Mouse (Mus musculus) embryonic fibroblast, embryonic 13.5 days (primary cell): ENCODE data around the gene Catsperz.

Experiments
- CTCF ChIP-seq: IDR thresholded peaks from 2 replicates; pipeline ENCODE4 v1.5.1; 2011; ENCODE audit warnings: mild to moderate bottlenecking, control low read depth, low read length, moderate library complexity, borderline replicate concordance; ENCODE audit not compliant: insufficient read depth
- POLR2A ChIP-seq: IDR thresholded peaks from 2 replicates; pipeline ENCODE4 v1.6.1; 2011; ENCODE audit warnings: low read depth, mild to moderate bottlenecking, control low read depth, low read length, moderate library complexity

- TF ChIP-seq CTCF (no peak), POLR2A (no peak)
Measured at GRCm38 (mm10) chr19:6925611-6926329, 590 bp upstream of the Catsperz start.
